Mouse (Mus musculus) B cell, adult 2 months (primary cell): Measurements from ENCODE around the gene Zbtb16.

Experiments
- DNase-seq, 2 experiments: peaks; one replicate each; pipeline ENCODE4 v3.0.0; 2022

Zbtb16 gene

GRCm38 (mm10) chr9:48835631-48836565 lies at the start of gene Zbtb16:
TSS of gene Zbtb16 (minus strand) at chr9:48836222.
- DNase-seq: no peak

GRCm38 (mm10) chr9:48872896-48873295 lies 36.9 kb upstream of the Zbtb16 start:
- DNase-seq: no peak

- DNase-seq: no peak
Observed at GRCm38 (mm10) chr9:48866523-48867121, 30.6 kb upstream of the Zbtb16 start.

- no peak for DNase-seq
Observed at GRCm38 (mm10) chr9:48865235-48865634, 29.2 kb upstream of the Zbtb16 start.

GRCm38 (mm10) chr9:48861481-48861880 lies 25.5 kb upstream of the Zbtb16 start:
- no peak for DNase-seq

- peak; percentile 43 to 46 for DNase-seq
Observed at GRCm38 (mm10) chr9:48860526-48860845, 24.5 kb upstream of the Zbtb16 start.

- DNase-seq: no peak
Observed at GRCm38 (mm10) chr9:48859828-48860525, 24.0 kb upstream of the Zbtb16 start.

GRCm38 (mm10) chr9:48857944-48858343 lies 21.9 kb upstream of the Zbtb16 start:
- DNase-seq: no peak

- DNase-seq: no peak
Observed at GRCm38 (mm10) chr9:48856240-48856639, 20.2 kb upstream of the Zbtb16 start.

GRCm38 (mm10) chr9:48849531-48849930 lies 13.5 kb upstream of the Zbtb16 start:
- DNase-seq: no peak

- no peak for DNase-seq
Observed at GRCm38 (mm10) chr9:48839568-48839967, 3.5 kb upstream of the Zbtb16 start.

GRCm38 (mm10) chr9:48838346-48838745 lies 2.3 kb upstream of the Zbtb16 start:
- no peak for DNase-seq

GRCm38 (mm10) chr9:48837181-48837580 lies 1.2 kb upstream of the Zbtb16 start:
- DNase-seq: no peak

- DNase-seq: no peak
Observed at GRCm38 (mm10) chr9:48836566-48836930, 526 bp upstream of the Zbtb16 start.

GRCm38 (mm10) chr9:48834541-48835411 lies 1.2 kb downstream of the Zbtb16 start:
- no peak for DNase-seq

GRCm38 (mm10) chr9:48834006-48834405 lies 2.0 kb downstream of the Zbtb16 start:
- DNase-seq: no peak

GRCm38 (mm10) chr9:48833493-48833892 lies 2.5 kb downstream of the Zbtb16 start:
- no peak for DNase-seq

GRCm38 (mm10) chr9:48832473-48833100 lies 3.4 kb downstream of the Zbtb16 start:
- no peak for DNase-seq

GRCm38 (mm10) chr9:48831560-48832460 lies 4.2 kb downstream of the Zbtb16 start:
- no peak for DNase-seq

- DNase-seq: no peak
Observed at GRCm38 (mm10) chr9:48828839-48829238, 7.2 kb downstream of the Zbtb16 start.

- no peak for DNase-seq
Observed at GRCm38 (mm10) chr9:48826377-48826889, 9.6 kb downstream of the Zbtb16 start.
